Mouse (Mus musculus) ES-Bruce4 (cell line): ENCODE data around the gene Ikbke.

Source experiments
- CTCF ChIP-seq: IDR thresholded peaks from one replicate; pipeline ENCODE4 v1.8.1; 2011; ENCODE audit warnings: low read depth, low read length
- EP300 ChIP-seq: IDR thresholded peaks from 2 replicates; pipeline ENCODE4 v1.6.1; 2011; ENCODE audit warnings: low read depth, low read length; ENCODE audit not compliant: insufficient read depth

- no peak for TF ChIP-seq EP300
- TF ChIP-seq CTCF, result no peak
These were observed 15.5 kb downstream of the Ikbke start for GRCm38 (mm10) chr1:131263905-131264304.
